Mouse (Mus musculus) megakaryocyte, embryonic 14.5 days (primary cell): Measurements from ENCODE around the gene Creld2. TPM values are rescaled to one million over a fixed set of nuclear protein-coding genes. Genes with fewer than 3 reads are reported as not detected.

Experiments
- H3K27me3 ChIP-seq: replicated peaks from 2 replicates; pipeline ENCODE3; 2012; ENCODE audit warnings: inconsistent platforms
- H3K36me3 ChIP-seq: replicated peaks from 2 replicates; pipeline ENCODE3; 2012; ENCODE audit warnings: low read length, inconsistent platforms, mixed read lengths
- H3K4me1 ChIP-seq: 2 replicates; pipeline ENCODE4 v1.6.1; 2012; ENCODE audit warnings: inconsistent platforms
- H3K4me3 ChIP-seq: replicated peaks from 2 replicates; pipeline ENCODE3; 2012; ENCODE audit warnings: moderate library complexity, mild to moderate bottlenecking, inconsistent platforms
- H3K9me3 ChIP-seq: 2 replicates; pipeline ENCODE4 v1.6.1; 2012; ENCODE audit warnings: inconsistent platforms
- FLI1 ChIP-seq: IDR thresholded peaks from 2 replicates; pipeline ENCODE4 v1.6.1; 2012; ENCODE audit warnings: low read length, inconsistent platforms, mixed read lengths
- GATA1 ChIP-seq: IDR thresholded peaks from 3 replicates; pipeline ENCODE4 v1.6.1; 2012; ENCODE audit warnings: mixed read lengths, low read length, inconsistent platforms, borderline replicate concordance
- polyA plus RNA-seq: library from polyadenylated mRNA; stranded (reverse); fragments of >175 nt; gene quantifications from 2 replicates; pipeline ENCODE4 v1.2.3, GENCODE M21; 2012; ENCODE audit warnings: low replicate concordance; ENCODE audit not compliant: insufficient read depth

The Creld2 gene
- polyA plus RNA-seq, 1 experiment = 51.3 TPM

GRCm38 (mm10) chr15:88828800-88829705 lies 9.6 kb downstream of the Creld2 start:
- peak overlapping the region; percentile 40 for H3K4me3 ChIP-seq
- H3K27me3 ChIP-seq = peaks cover 42% of the 10 kb centered on the region
- H3K4me1 ChIP-seq = peaks cover 16% of the 10 kb centered on the region
- no peak for TF ChIP-seq FLI1
- TF ChIP-seq GATA1 = no peak
- H3K9me3 ChIP-seq = no peaks in the 10 kb centered on the region
- H3K36me3 ChIP-seq = peaks cover 40% of the 10 kb centered on the region

- Histone ChIP-seq H3K4me1 (peaks cover 16% of the 10 kb centered on the region), H3K9me3 (no peaks in the 10 kb centered on the region), H3K27me3 (peaks cover 49% of the 10 kb centered on the region), H3K36me3 (peaks cover 32% of the 10 kb centered on the region), H3K4me3 (no peak overlapping the region)
- TF ChIP-seq GATA1 (no peak), FLI1 (no peak)
Measured at GRCm38 (mm10) chr15:88829791-88830440, 10.5 kb downstream of the Creld2 start.

GRCm38 (mm10) chr15:88830696-88831095 lies 11.2 kb downstream of the Creld2 start:
- peaks cover 54% of the 10 kb centered on the region for H3K27me3 ChIP-seq
- H3K4me3 ChIP-seq = no peak overlapping the region
- H3K9me3 ChIP-seq = no peaks in the 10 kb centered on the region
- TF ChIP-seq FLI1 (no peak), GATA1 (no peak)
- peaks cover 24% of the 10 kb centered on the region for H3K36me3 ChIP-seq
- peaks cover 16% of the 10 kb centered on the region for H3K4me1 ChIP-seq

GRCm38 (mm10) chr15:88831482-88831881 lies 12.0 kb downstream of the Creld2 start:
- Histone ChIP-seq H3K4me1 (peaks cover 16% of the 10 kb centered on the region), H3K9me3 (no peaks in the 10 kb centered on the region), H3K4me3 (no peak overlapping the region), H3K27me3 (peaks cover 60% of the 10 kb centered on the region), H3K36me3 (peaks cover 16% of the 10 kb centered on the region)
- TF ChIP-seq GATA1 = no peak
- no peak for TF ChIP-seq FLI1

GRCm38 (mm10) chr15:88832536-88832935 lies 13.1 kb downstream of the Creld2 start:
- TF ChIP-seq GATA1 (no peak), FLI1 (no peak)
- Histone ChIP-seq H3K36me3 (peaks cover 6% of the 10 kb centered on the region), H3K4me1 (peaks cover 22% of the 10 kb centered on the region), H3K27me3 (peaks cover 69% of the 10 kb centered on the region), H3K9me3 (no peaks in the 10 kb centered on the region), H3K4me3 (no peak overlapping the region)

GRCm38 (mm10) chr15:88836031-88836430 lies 16.6 kb downstream of the Creld2 start:
- Histone ChIP-seq H3K4me3 (no peak overlapping the region), H3K4me1 (peaks cover 20% of the 10 kb centered on the region), H3K9me3 (no peaks in the 10 kb centered on the region), H3K36me3 (no peaks in the 10 kb centered on the region), H3K27me3 (peaks cover 79% of the 10 kb centered on the region)
- TF ChIP-seq GATA1 = no peak
- no peak for TF ChIP-seq FLI1

- TF ChIP-seq FLI1 (no peak), GATA1 (no peak)
- Histone ChIP-seq H3K27me3 (peaks cover 77% of the 10 kb centered on the region), H3K9me3 (no peaks in the 10 kb centered on the region), H3K4me1 (peaks cover 20% of the 10 kb centered on the region), H3K36me3 (no peaks in the 10 kb centered on the region), H3K4me3 (no peak overlapping the region)
Measured at GRCm38 (mm10) chr15:88836571-88836970, 17.1 kb downstream of the Creld2 start.

- Histone ChIP-seq H3K4me1 (peaks cover 22% of the 10 kb centered on the region), H3K9me3 (no peaks in the 10 kb centered on the region), H3K27me3 (peaks cover 77% of the 10 kb centered on the region), H3K36me3 (no peaks in the 10 kb centered on the region), H3K4me3 (peak overlapping the region; percentile 89)
- TF ChIP-seq GATA1 = no peak
- no peak for TF ChIP-seq FLI1
Measured at GRCm38 (mm10) chr15:88837199-88837932, 17.9 kb downstream of the Creld2 start.

GRCm38 (mm10) chr15:88837977-88838376 lies 18.5 kb downstream of the Creld2 start:
- Histone ChIP-seq H3K4me3 (peak overlapping the region; percentile 89), H3K4me1 (peaks cover 22% of the 10 kb centered on the region), H3K9me3 (no peaks in the 10 kb centered on the region), H3K27me3 (peaks cover 76% of the 10 kb centered on the region), H3K36me3 (no peaks in the 10 kb centered on the region)
- TF ChIP-seq FLI1 = no peak
- TF ChIP-seq GATA1 = no peak
